ENCODE assay signal across 19 mouse cellular contexts in genomic region chr2:32045375-32045774, GRCm38 (mm10). TPM values are rescaled to one million over a fixed set of nuclear protein-coding genes. Genes with fewer than 3 reads are reported as not detected.
DNase-seq lines count a peak whose midpoint lies in the region; ATAC-seq and TF ChIP-seq lines count a peak whose summit lies in the region.
"Had no signal": no experiment of that assay in that cellular context is flagged by ENCODE, and none has a peak within 500 bp of the region (broad histone marks: within the 10 kb centered on the region; RNA-seq: fewer than 3 reads in every experiment).

No protein-coding gene starts in this region.

- no peak overlapping the region for H3K4me3 ChIP-seq in heart, adult 2 months
- H3K4me3 ChIP-seq in kidney, embryonic 15.5 days (replicated peaks), result no peak overlapping the region
- H3K4me3 ChIP-seq: liver, embryonic 12.5 days; lung, embryonic 15.5 days; neural tube, embryonic 12.5 days had no signal

- no peaks in the 10 kb centered on the region for H3K79me2 ChIP-seq in heart, adult 2 months (replicated peaks; ENCODE audit: control insufficient read depth, insufficient read depth, low read length)

- WGBS in heart, adult 2 months, result 64% methylated on average over 6 of the region's 6 CpGs
- 54% methylated on average over 6 of the region's 6 CpGs for WGBS in kidney, embryonic 15.5 days

- TF ChIP-seq EP300 in heart, adult 2 months (IDR thresholded peaks at IDR 0.05; ENCODE audit: insufficient read depth, low read depth, low read length), result no peak

- no peak for TF ChIP-seq CTCF in heart, adult 2 months (IDR thresholded peaks at IDR 0.05)

- DNase-seq in heart, adult 2 months, result peak in 1 of 2 experiments; percentile 22
- DNase-seq in heart, postnatal 4 days, result no peak
- DNase-seq in kidney, postnatal 25 days, result no peak
- DNase-seq in gastrocnemius, postnatal 10 days, result peak; percentile 44
- DNase-seq in thymus, postnatal 10 days (ENCODE audit: low spot score in 2 of 2), result peak; percentile 50 to 61
- DNase-seq in ovary, postnatal 14 days (ENCODE audit: low spot score), result no peak
- no peak for DNase-seq in lung, postnatal 25 days (ENCODE audit: low spot score)
- DNase-seq: adrenal gland, postnatal 25 days; cerebellum, adult 8-10 months; kidney, adult 2 months; layer of hippocampus, adult 9-11 months had no signal

- peak overlapping the region; percentile 47 for H3K27ac ChIP-seq in heart, adult 2 months
- H3K27ac ChIP-seq in kidney, embryonic 15.5 days, result 0 out of 2 replicates have a peak overlapping the region, but pooled peaks have one; percentile 4
- H3K27ac ChIP-seq: hindbrain, postnatal 0 days; liver, embryonic 12.5 days; lung, embryonic 15.5 days; neural tube, embryonic 12.5 days had no signal

- peaks cover 2% of the 10 kb centered on the region; the same call in 1 of the 2 replicates for H3K36me3 ChIP-seq in heart, adult 2 months (ENCODE audit: control insufficient read depth, insufficient read depth, low read length)
- peaks cover 96% of the 10 kb centered on the region for H3K36me3 ChIP-seq in kidney, embryonic 15.5 days

- intact Hi-C loops in heart, adult 2 months (cut with DNase I), result no loop called here

- H3K4me1 ChIP-seq in heart, adult 2 months (ENCODE audit: control insufficient read depth, insufficient read depth, low read length), result no peaks in the 10 kb centered on the region
- H3K4me1 ChIP-seq in kidney, embryonic 15.5 days, result peaks cover 13% of the 10 kb centered on the region
- H3K4me1 ChIP-seq: liver, embryonic 12.5 days; lung, embryonic 15.5 days; neural tube, embryonic 12.5 days had no signal

- H3K9me3 ChIP-seq in kidney, embryonic 15.5 days (replicated peaks), result no peaks in the 10 kb centered on the region
- H3K9me3 ChIP-seq: liver, embryonic 12.5 days; lung, embryonic 15.5 days; neural tube, embryonic 12.5 days had no signal

- no peak overlapping the region for H3K9ac ChIP-seq in heart, adult 2 months (ENCODE audit: low read depth, low read length)
- H3K9ac ChIP-seq in kidney, embryonic 15.5 days, result no peak overlapping the region
- H3K9ac ChIP-seq: liver, embryonic 12.5 days; lung, embryonic 15.5 days; neural tube, embryonic 12.5 days had no signal

- TF ChIP-seq POLR2A in heart, adult 2 months (IDR thresholded peaks at IDR 0.05; ENCODE audit: insufficient read depth, low read depth, low read length), result no peak

- H3K4me2 ChIP-seq in kidney, embryonic 15.5 days, result no peak overlapping the region
- H3K4me2 ChIP-seq: liver, embryonic 12.5 days; lung, embryonic 15.5 days; neural tube, embryonic 12.5 days had no signal

- 0 out of 2 replicates have a peak, but pooled peaks have one; percentile 40 for ATAC-seq in kidney, embryonic 15.5 days (replicated peaks; ENCODE audit: low FRiP score)
- ATAC-seq: activated CD4-positive, CD25-positive, alpha-beta regulatory T cell, adult 4 months; forebrain, embryonic 14.5 days; hindbrain, postnatal 0 days; liver, embryonic 12.5 days; midbrain, embryonic 16.5 days had no signal

- H3K27me3 ChIP-seq in heart, adult 2 months (ENCODE audit: control insufficient read depth, insufficient read depth, low read length), result no peaks in the 10 kb centered on the region
- no peaks in the 10 kb centered on the region for H3K27me3 ChIP-seq in kidney, embryonic 15.5 days
- H3K27me3 ChIP-seq: liver, embryonic 12.5 days; lung, embryonic 15.5 days; neural tube, embryonic 12.5 days had no signal

RNA-seq across cellular contexts. Expression of gene Fam78a, which starts 39.3 kb away (rescaled TPM):
- total RNA-seq in heart, adult 2 months (2021), result 10 to 100 TPM; 15.9 to 19.1 TPM
- 18.7 and 24.9 TPM in 2 replicates for polyA plus RNA-seq in heart, adult 2 months (2012; rRNA removed)
- total RNA-seq in heart, postnatal 4 days (2021), result 10 to 100 TPM; 40.9 to 42.5 TPM
- polyA plus RNA-seq in kidney, embryonic 15.5 days (2015; fragmentation: Nextera tagmentation; extraction: Ambion mirVana), result 1.6 and 2.3 TPM in 2 replicates
- total RNA-seq in gastrocnemius, postnatal 10 days (2021), result 10 to 100 TPM; 23.9 to 25.2 TPM

RNA-seq across cellular contexts. Expression of gene Plpp7, which starts 50.0 kb away (rescaled TPM):
- total RNA-seq in heart, adult 2 months (2021), result 10 to 100 TPM; 33.6 to 33.8 TPM
- polyA plus RNA-seq in heart, adult 2 months (2012; rRNA removed), result 56.3 and 62.1 TPM in 2 replicates
- total RNA-seq in heart, postnatal 4 days (2021), result 10 to 100 TPM; 15.7 to 20.5 TPM
- 4.4 and 7.1 TPM in 2 replicates for polyA plus RNA-seq in kidney, embryonic 15.5 days (2015; fragmentation: Nextera tagmentation; extraction: Ambion mirVana)
- 100 to 1,000 TPM in 1 of 2 experiments, 10 to 100 TPM in 1; 90.3 to 101 TPM for total RNA-seq in gastrocnemius, postnatal 10 days (2021)
- polyA plus RNA-seq: activated CD4-positive, CD25-positive, alpha-beta regulatory T cell, adult 4 months had no signal

Comparison
In these comparisons a context has a peak if more than half of its experiments do, and no peak if none do; other contexts are left out.
1. DNase-seq: peak in gastrocnemius, postnatal 10 days (single experiment) and thymus, postnatal 10 days (2 of 2); none in heart, postnatal 4 days (single experiment), kidney, postnatal 25 days (0 of 2), ovary, postnatal 14 days (single experiment) and lung, postnatal 25 days (single experiment).